Mouse (Mus musculus) neural tube, embryonic 11.5 days (tissue): ENCODE data around the gene Glrb. TPM values are rescaled to one million over a fixed set of nuclear protein-coding genes. Genes with fewer than 3 reads are reported as not detected.

Experiments used
- ATAC-seq: fragments of 200-750 bp; cut with Nextera tagmentation; 2 replicates; pipeline ENCODE4 v1.8.0; 2017; ENCODE audit warnings: moderate number of reproducible peaks, mild to moderate bottlenecking, moderate TSS enrichment, moderate library complexity; ENCODE audit not compliant: insufficient read depth, low FRiP score, low TSS enrichment
- DNase-seq: peaks from one replicate; pipeline ENCODE4 v3.0.0-alpha.2; 2015; ENCODE audit warnings: low spot score
- H3K27ac ChIP-seq: fragments of 300-500 bp; sonication (generic); 2 replicates; pipeline ENCODE4 v1.5.1; 2014; ENCODE audit warnings: low read depth, mild to moderate bottlenecking, low read length
- H3K27me3 ChIP-seq: fragments of 300-500 bp; sonication (generic); 2 replicates; pipeline ENCODE4 v1.6.1; 2014; ENCODE audit warnings: mild to moderate bottlenecking, low read length, mixed read lengths; ENCODE audit not compliant: control insufficient read depth, insufficient read depth
- H3K36me3 ChIP-seq: fragments of 300-500 bp; sonication (generic); 2 replicates; pipeline ENCODE4 v1.6.1; 2014; ENCODE audit warnings: mild to moderate bottlenecking, low read length, moderate library complexity, mixed read lengths; ENCODE audit not compliant: control insufficient read depth, insufficient read depth
- H3K4me1 ChIP-seq: fragments of 300-500 bp; sonication (generic); 2 replicates; pipeline ENCODE4 v1.6.1; 2014; ENCODE audit warnings: low read length, mixed read lengths; ENCODE audit not compliant: control insufficient read depth, insufficient read depth
- H3K4me2 ChIP-seq: fragments of 300-500 bp; sonication (generic); 2 replicates; pipeline ENCODE4 v1.6.1; 2014; ENCODE audit warnings: low read depth, mild to moderate bottlenecking, moderate library complexity
- H3K4me3 ChIP-seq: fragments of 300-500 bp; sonication (generic); 2 replicates; pipeline ENCODE4 v1.5.1; 2014; ENCODE audit warnings: low read depth, low read length
- H3K9ac ChIP-seq: fragments of 300-500 bp; sonication (generic); 2 replicates; pipeline ENCODE4 v1.6.1; 2014; ENCODE audit warnings: mild to moderate bottlenecking, low read length
- H3K9me3 ChIP-seq: fragments of 300-500 bp; sonication (generic); 2 replicates; pipeline ENCODE4 v1.6.1; 2016; ENCODE audit warnings: low read length; ENCODE audit not compliant: control insufficient read depth
- WGBS: fragments of 180-500 bp; shearing (Covaris S2); extraction: QIAGEN DNeasy Blood & Tissue Kit; methylation state at CpG from one replicate; pipeline ENCODE4 v1.1.7; 2014; 5-methylcytosine and 5-hydroxymethylcytosine counted together
- polyA plus RNA-seq: library from polyadenylated mRNA; unstranded; fragments of >200 nt; fragmentation: Nextera tagmentation; extraction: Ambion mirVana; gene quantifications from 2 replicates; pipeline ENCODE4 v1.2.1, GENCODE M21; 2014

The Glrb gene
- polyA plus RNA-seq, 1 experiment from 2014 or later: 14.3 TPM

DNA sequence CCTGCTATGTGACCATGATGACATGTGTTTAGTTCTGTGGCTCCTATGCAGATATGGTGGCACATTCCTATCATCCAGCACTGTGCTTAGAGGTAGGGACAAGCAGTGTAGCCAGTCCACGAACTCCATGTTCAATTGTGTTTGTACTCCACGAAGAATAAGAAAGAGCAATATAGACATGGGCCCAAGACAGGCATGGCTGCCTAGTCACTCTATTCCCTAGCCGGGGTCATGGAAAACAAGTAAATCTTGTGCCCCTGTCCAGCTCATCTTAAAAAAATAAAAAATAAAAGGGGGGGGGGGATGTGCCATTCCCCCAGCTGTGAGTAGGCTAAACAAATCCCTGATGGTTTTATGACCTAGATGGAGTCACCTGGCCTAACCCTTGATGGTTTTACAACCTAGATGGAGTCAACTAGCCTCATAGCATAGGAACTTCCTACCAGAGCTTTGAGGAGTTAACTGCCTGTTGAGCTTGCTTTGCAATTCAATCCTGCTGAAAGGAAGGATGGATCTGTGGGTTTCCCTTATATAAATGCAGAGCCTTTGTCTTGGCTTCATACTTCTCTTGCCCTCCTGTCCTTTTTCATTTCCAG lies 60.5 kb downstream of the Glrb start:
- Histone ChIP-seq H3K27me3 (no peaks in the 10 kb centered on the region), H3K9ac (no peak overlapping the region), H3K27ac (no peak overlapping the region), H3K9me3 (no peaks in the 10 kb centered on the region), H3K4me3 (no peak overlapping the region), H3K36me3 (no peaks in the 10 kb centered on the region), H3K4me1 (no peaks in the 10 kb centered on the region), H3K4me2 (no peak overlapping the region)
- WGBS: 81% methylated on average over 3 of the region's 3 CpGs
- DNase-seq (no peak), ATAC-seq (no peak)

DNA sequence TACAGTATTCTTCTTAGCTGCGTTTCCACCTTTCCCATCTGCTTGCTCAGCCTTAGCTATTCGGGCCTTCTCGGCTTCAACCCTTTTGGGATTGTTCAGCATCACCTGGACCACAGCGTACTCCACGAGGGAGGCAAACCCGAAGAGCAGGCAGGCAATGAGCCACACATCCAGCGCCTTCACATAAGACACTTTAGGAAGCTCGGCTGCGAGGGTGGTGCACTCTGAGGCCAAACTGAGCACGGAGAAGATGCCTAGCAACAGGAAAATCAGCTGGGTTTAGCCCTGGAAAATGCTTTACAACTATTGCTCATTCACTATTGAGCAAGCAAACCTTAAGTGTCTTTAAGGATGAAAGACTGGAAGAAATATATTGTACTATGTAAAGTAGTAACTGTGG lies 62.5 kb downstream of the Glrb start:
- WGBS: 87% methylated on average over 10 of the region's 10 CpGs
- no peak for ATAC-seq
- H3K4me2 ChIP-seq: no peak overlapping the region
- H3K4me3 ChIP-seq: no peak overlapping the region
- no peak overlapping the region for H3K9ac ChIP-seq
- no peak for DNase-seq
- no peaks in the 10 kb centered on the region for H3K27me3 ChIP-seq
- no peak overlapping the region for H3K27ac ChIP-seq
- no peaks in the 10 kb centered on the region for H3K9me3 ChIP-seq
- no peaks in the 10 kb centered on the region for H3K4me1 ChIP-seq
- no peaks in the 10 kb centered on the region for H3K36me3 ChIP-seq

DNA sequence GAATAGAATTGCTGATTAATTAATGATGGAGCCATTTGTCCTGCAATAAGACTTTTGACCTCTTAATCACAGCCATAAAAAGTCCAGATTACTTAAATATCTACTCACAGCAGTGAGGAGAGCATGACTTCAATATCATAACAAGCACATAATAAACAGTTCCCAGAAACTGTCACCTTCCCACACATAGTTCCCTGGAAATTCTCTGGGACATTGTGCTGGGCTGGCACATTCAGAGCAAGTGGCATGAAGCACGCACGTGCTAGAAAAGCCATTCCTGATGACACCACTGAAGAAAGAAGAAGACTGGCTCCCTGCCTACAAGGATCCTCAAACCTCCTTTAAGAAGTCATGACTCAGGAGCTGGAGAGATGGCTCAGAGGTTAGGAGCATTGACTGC lies 67.8 kb downstream of the Glrb start:
- ATAC-seq: no peak
- no peaks in the 10 kb centered on the region for H3K36me3 ChIP-seq

DNA sequence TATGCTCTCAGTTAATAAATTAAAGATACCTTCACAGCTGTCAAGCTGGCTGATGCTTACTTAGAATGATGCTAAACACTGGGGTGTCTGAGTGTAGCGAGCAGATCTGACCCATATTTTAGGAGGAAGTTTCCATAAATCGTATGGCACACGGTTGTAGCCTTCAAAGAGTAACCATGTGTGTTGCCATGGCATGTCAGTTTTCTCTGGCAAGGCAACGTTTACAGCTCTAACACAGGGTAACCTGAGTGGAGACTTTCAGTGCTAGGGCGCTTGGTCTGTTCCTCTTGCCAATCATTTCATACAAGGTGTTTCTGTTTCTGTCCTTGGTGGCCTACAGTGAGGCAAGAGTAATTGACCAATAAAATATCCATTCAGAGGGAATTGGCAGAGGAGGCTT lies 73.6 kb downstream of the Glrb start:
- ATAC-seq (no peak), DNase-seq (no peak)
- Histone ChIP-seq H3K27me3 (no peaks in the 10 kb centered on the region), H3K36me3 (no peaks in the 10 kb centered on the region), H3K27ac (no peak overlapping the region), H3K4me2 (no peak overlapping the region), H3K4me3 (no peak overlapping the region), H3K9ac (no peak overlapping the region), H3K4me1 (no peaks in the 10 kb centered on the region), H3K9me3 (no peaks in the 10 kb centered on the region)
- 76% methylated on average over 5 of the region's 5 CpGs for WGBS

More for the DNA sequence above, 67.8 kb downstream of the Glrb start:
- 83% methylated on average over 2 of the region's 2 CpGs for WGBS
- Histone ChIP-seq H3K27ac (no peak overlapping the region), H3K4me3 (no peak overlapping the region), H3K4me2 (no peak overlapping the region), H3K9me3 (no peaks in the 10 kb centered on the region), H3K4me1 (no peaks in the 10 kb centered on the region), H3K9ac (no peak overlapping the region), H3K27me3 (no peaks in the 10 kb centered on the region)
- DNase-seq: no peak

DNA sequence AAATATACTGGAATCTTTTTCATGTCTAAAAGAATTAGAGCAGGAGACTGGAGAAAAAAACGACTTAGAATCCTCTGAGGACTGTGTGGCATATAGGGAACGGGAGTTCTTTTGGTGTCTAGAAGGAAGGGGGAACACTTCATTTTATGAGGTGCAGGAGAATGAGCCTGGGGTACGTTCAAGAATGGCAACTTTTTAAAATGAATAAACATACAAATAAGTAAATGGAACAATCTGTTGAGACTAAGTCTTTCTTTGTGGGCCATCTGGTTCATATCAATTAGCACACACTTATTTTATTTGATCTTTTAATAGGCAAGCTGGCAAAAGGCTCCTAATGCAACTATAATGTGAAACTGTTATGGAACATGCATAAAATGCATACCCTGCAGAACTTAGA lies 75.9 kb downstream of the Glrb start:
- no peak for DNase-seq
- Histone ChIP-seq H3K4me1 (no peaks in the 10 kb centered on the region), H3K36me3 (no peaks in the 10 kb centered on the region), H3K4me2 (no peak overlapping the region), H3K4me3 (no peak overlapping the region), H3K27ac (no peak overlapping the region), H3K9me3 (no peaks in the 10 kb centered on the region), H3K27me3 (no peaks in the 10 kb centered on the region), H3K9ac (no peak overlapping the region)
- no peak for ATAC-seq
- WGBS: 60% methylated on average over 3 of the region's 3 CpGs

GRCm38 (mm10) chr3:80823975-80824374 lies 89.5 kb downstream of the Glrb start:
- H3K27ac ChIP-seq: no peak overlapping the region
- H3K36me3 ChIP-seq: no peaks in the 10 kb centered on the region
- H3K9ac ChIP-seq: no peak overlapping the region
- no peak overlapping the region for H3K4me2 ChIP-seq
- H3K27me3 ChIP-seq: no peaks in the 10 kb centered on the region
- WGBS: 97% methylated on average over 1 of the region's 1 CpGs
- no peaks in the 10 kb centered on the region for H3K4me1 ChIP-seq
- ATAC-seq: no peak
- DNase-seq: no peak
- no peak overlapping the region for H3K4me3 ChIP-seq
- no peaks in the 10 kb centered on the region for H3K9me3 ChIP-seq

DNA sequence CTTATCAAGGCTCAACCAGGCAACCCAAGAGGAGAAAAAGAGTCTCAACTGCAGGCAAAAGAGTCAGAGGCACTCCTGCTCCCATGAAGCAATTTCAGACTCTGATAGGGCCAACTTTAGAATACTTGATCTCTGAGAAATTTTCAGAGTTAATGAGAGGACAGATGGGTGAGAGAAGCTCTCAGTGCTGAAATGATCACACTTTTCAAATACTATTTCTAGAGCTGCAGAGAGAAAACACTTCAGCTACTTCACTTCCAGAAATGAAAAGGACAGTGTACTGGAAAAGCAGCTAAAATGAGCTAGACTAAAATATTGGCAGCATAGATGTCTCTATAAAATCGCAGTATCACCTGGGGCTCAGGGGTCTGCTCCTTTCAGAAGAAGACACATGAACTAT lies 94.8 kb downstream of the Glrb start:
- Histone ChIP-seq H3K4me2 (no peak overlapping the region), H3K27me3 (no peaks in the 10 kb centered on the region), H3K4me3 (no peak overlapping the region), H3K27ac (no peak overlapping the region), H3K4me1 (no peaks in the 10 kb centered on the region), H3K9me3 (no peaks in the 10 kb centered on the region), H3K36me3 (no peaks in the 10 kb centered on the region), H3K9ac (no peak overlapping the region)
- 93% methylated on average over 1 of the region's 1 CpGs for WGBS
- ATAC-seq (no peak), DNase-seq (no peak)

- no peak for ATAC-seq
These were observed 99.7 kb downstream of the Glrb start for GRCm38 (mm10) chr3:80813734-80814133.

GRCm38 (mm10) chr3:80812237-80812636 lies 101.2 kb downstream of the Glrb start:
- Histone ChIP-seq H3K4me2 (no peak overlapping the region), H3K27ac (no peak overlapping the region), H3K27me3 (no peaks in the 10 kb centered on the region), H3K9ac (no peak overlapping the region), H3K4me3 (no peak overlapping the region), H3K9me3 (no peaks in the 10 kb centered on the region), H3K36me3 (no peaks in the 10 kb centered on the region), H3K4me1 (no peaks in the 10 kb centered on the region)
- DNase-seq (no peak), ATAC-seq (no peak)
- 80% methylated on average over 3 of the region's 3 CpGs for WGBS

More at GRCm38 (mm10) chr3:80813734-80814133, 99.7 kb downstream of the Glrb start:
- no peak overlapping the region for H3K4me3 ChIP-seq
- DNase-seq: no peak
- H3K9me3 ChIP-seq: no peaks in the 10 kb centered on the region
- no peaks in the 10 kb centered on the region for H3K36me3 ChIP-seq
- H3K4me1 ChIP-seq: no peaks in the 10 kb centered on the region
- no peak overlapping the region for H3K27ac ChIP-seq
- no peak overlapping the region for H3K9ac ChIP-seq
- no peaks in the 10 kb centered on the region for H3K27me3 ChIP-seq
- H3K4me2 ChIP-seq: no peak overlapping the region
